Mouse (Mus musculus): ENCODE data around the gene Gm13090.

DNA sequence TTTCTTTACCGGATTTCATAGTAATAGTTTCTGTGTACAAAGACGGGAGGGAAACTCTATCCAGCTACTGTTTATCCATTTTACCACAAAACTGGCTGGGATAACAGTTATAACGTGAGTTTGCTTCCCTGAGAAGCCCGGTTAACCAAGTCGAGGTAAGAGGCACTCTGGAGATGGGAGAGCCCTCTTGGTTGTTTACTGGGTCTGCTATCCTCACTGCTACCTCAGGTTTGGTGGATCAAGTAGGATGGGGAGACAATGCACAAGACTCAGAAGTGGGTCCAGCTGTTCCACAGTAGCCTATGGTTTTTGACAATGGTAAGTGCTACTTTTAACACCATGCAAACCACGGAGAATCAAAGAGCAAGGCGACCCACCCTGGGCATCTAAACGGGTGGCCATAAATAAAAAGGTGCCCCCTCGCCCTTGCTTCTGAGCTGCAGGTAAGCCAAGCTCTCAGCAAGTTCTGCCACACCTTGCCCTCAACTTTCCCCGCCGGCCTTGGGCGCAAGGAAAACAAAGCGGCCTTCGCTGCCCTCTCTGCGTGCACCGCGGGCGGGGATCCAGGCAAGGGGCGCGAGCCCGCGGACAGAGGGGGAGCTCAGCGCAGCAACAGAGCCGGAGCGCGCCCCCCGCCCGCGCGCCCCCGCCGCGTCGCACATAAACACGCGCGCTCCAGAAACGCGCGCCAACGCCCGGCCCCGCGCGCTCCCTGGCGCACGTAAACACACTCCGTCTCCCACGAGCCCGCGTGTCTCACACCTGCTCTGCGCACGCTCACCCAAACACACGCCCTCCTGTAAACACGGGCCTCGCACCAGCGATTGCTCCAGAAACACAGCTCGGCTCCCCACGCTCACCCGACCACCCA lies 18.0 kb downstream of the Gm13090 start:
- TF ChIP-seq POLR2A (IDR thresholded peaks at IDR 0.05; ENCODE audit: low read depth, low read length) (no peak), CTCF (IDR thresholded peaks at IDR 0.05; ENCODE audit: borderline replicate concordance, insufficient read depth, low read length) (no peak)

All from embryonic fibroblast, embryonic 13.5 days (primary cell).